In genomic region chr11:102406900-102407833, GRCm38 (mm10) we compare ENCODE assay signal across 8 mouse cellular contexts. TPM values are rescaled to one million over a fixed set of nuclear protein-coding genes. Genes with fewer than 3 reads are reported as not detected.
A peak's percentile ranks its signal among the peaks of the same experiment; 100 is the strongest.
DNase-seq lines count a peak whose midpoint lies in the region; ATAC-seq and TF ChIP-seq lines count a peak whose summit lies in the region.

No protein-coding gene starts in this region.

- H3K36me3 ChIP-seq in G1E (replicated peaks), result peaks cover 41% of the 10 kb centered on the region
- H3K36me3 ChIP-seq in forebrain, embryonic 14.5 days (ENCODE audit: control insufficient read depth, insufficient read depth, low read length), result peaks cover 28% of the 10 kb centered on the region
- peaks cover 27% of the 10 kb centered on the region for H3K36me3 ChIP-seq in lung, embryonic 14.5 days (ENCODE audit: insufficient read depth)

- H3K27ac ChIP-seq in forebrain, embryonic 14.5 days (ENCODE audit: low read depth, low read length), result peak overlapping the region; percentile 56
- peak overlapping the region; percentile 95 for H3K27ac ChIP-seq in layer of hippocampus, adult 2 months
- peak overlapping the region; percentile 95 for H3K27ac ChIP-seq in lung, embryonic 14.5 days (ENCODE audit: low read depth)

- H3K9me3 ChIP-seq in G1E (replicated peaks), result no peaks in the 10 kb centered on the region
- H3K9me3 ChIP-seq in forebrain, embryonic 14.5 days (replicated peaks; ENCODE audit: control insufficient read depth, low read length), result no peaks in the 10 kb centered on the region
- no peaks in the 10 kb centered on the region for H3K9me3 ChIP-seq in lung, embryonic 14.5 days (ENCODE audit: low read depth, low read length)

- 0 out of 2 replicates have a peak, but pooled peaks have one; percentile 18 for ATAC-seq in G1E (ENCODE audit: extremely low read depth, insufficient number of reproducible peaks, low FRiP score, poor library complexity, severe bottlenecking)
- ATAC-seq in forebrain, embryonic 14.5 days, result peak; percentile 72
- ATAC-seq in lung, embryonic 14.5 days (ENCODE audit: insufficient read depth), result peak; percentile 68
- ATAC-seq in neutrophil, adult 5-6 weeks (ENCODE audit: extremely low read depth, insufficient number of reproducible peaks, low FRiP score, poor library complexity, severe bottlenecking), result peak; percentile 53

- H3K4me1 ChIP-seq in G1E (ENCODE audit: insufficient read depth, low read depth, low read length), result peaks cover 54% of the 10 kb centered on the region
- peaks cover 14% of the 10 kb centered on the region for H3K4me1 ChIP-seq in forebrain, embryonic 14.5 days (ENCODE audit: control insufficient read depth, insufficient read depth, low read length)
- H3K4me1 ChIP-seq in lung, embryonic 14.5 days (ENCODE audit: insufficient read depth), result peaks cover 7% of the 10 kb centered on the region; the same call in 1 of the 2 replicates

- WGBS in forebrain, embryonic 14.5 days, result under 1% methylated on average over 66 of the region's 85 CpGs
- under 1% methylated on average over 83 of the region's 85 CpGs for WGBS in lung, embryonic 14.5 days

- peak overlapping the region; percentile 87 for H3K9ac ChIP-seq in forebrain, embryonic 14.5 days (ENCODE audit: low read length)
- H3K9ac ChIP-seq in lung, embryonic 14.5 days, result peak overlapping the region; percentile 85

- peak overlapping the region; percentile 84 for H3K4me3 ChIP-seq in G1E (ENCODE audit: low read depth, low read length)
- peak overlapping the region; percentile 64 for H3K4me3 ChIP-seq in forebrain, embryonic 14.5 days (ENCODE audit: low read depth, low read length)
- peak overlapping the region; percentile 58 for H3K4me3 ChIP-seq in layer of hippocampus, adult 2 months
- peak overlapping the region; percentile 80 for H3K4me3 ChIP-seq in lung, embryonic 14.5 days (ENCODE audit: low read depth, low read length)

- no peak for TF ChIP-seq CTCF in G1E (IDR thresholded peaks at IDR 0.05; ENCODE audit: low read depth, low read length)
- 0 out of 2 replicates have a peak, but pooled peaks have one; percentile 2 for TF ChIP-seq CTCF in layer of hippocampus, adult 2 months (conservative IDR thresholded peaks at IDR 0.05)
- TF ChIP-seq CTCF in lung, embryonic 14.5 days (IDR thresholded peaks at IDR 0.05; ENCODE audit: low read depth), result no peak

- peak overlapping the region; percentile 68 for H3K4me2 ChIP-seq in forebrain, embryonic 14.5 days (ENCODE audit: low read length)
- peak overlapping the region; percentile 96 for H3K4me2 ChIP-seq in lung, embryonic 14.5 days

- no peaks in the 10 kb centered on the region; the same call in none of the 2 replicates for H3K27me3 ChIP-seq in G1E (ENCODE audit: insufficient read depth, low read length)
- no peaks in the 10 kb centered on the region for H3K27me3 ChIP-seq in forebrain, embryonic 14.5 days (replicated peaks; ENCODE audit: control insufficient read depth, insufficient read depth, low read length)
- H3K27me3 ChIP-seq in lung, embryonic 14.5 days (ENCODE audit: insufficient read depth, low read length), result no peaks in the 10 kb centered on the region

- DNase-seq in G1E (ENCODE audit: low spot score), result peak; percentile 94
- DNase-seq in cerebellum, adult 11-12 months, result peak; percentile 92
- DNase-seq in forebrain, embryonic 14.5 days (ENCODE audit: low spot score), result peak; percentile 91
- peak; percentile 98 for DNase-seq in heart, postnatal 14 days
- DNase-seq in layer of hippocampus, adult 2 months (ENCODE audit: low spot score in 2 of 2), result peak; percentile 86 to 89
- peak; percentile 97 for DNase-seq in lung, embryonic 14.5 days
- DNase-seq in testis, postnatal 14 days (ENCODE audit: low spot score), result peak; percentile 91

- intact Hi-C loops in heart, postnatal 14 days (cut with DNase I), result loop anchor here (1.0 kb wide), 1 partner anchor 87 kb away; no protein-coding TSS in a partner anchor

RNA-seq across cellular contexts. Expression of gene Slc25a39, which starts 0.6 kb away (rescaled TPM):
- 205 TPM in 2 replicates for total RNA-seq in G1E (2014; fragmentation: Nextera tagmentation)
- total RNA-seq in G1E (2017), result 55.3 and 55.9 TPM in 2 replicates
- 230 and 231 TPM in 2 replicates for polyA plus RNA-seq in G1E (2012)
- polyA plus RNA-seq in forebrain, embryonic 14.5 days (2014; fragmentation: Nextera tagmentation; extraction: Ambion mirVana), result 145 and 149 TPM in 2 replicates
- total RNA-seq in heart, postnatal 14 days (2021), result 100 to 1,000 TPM; 163 to 176 TPM
- total RNA-seq in layer of hippocampus, adult 2 months (2021), result 10 to 100 TPM; 62.5 to 62.6 TPM
- polyA plus RNA-seq in lung, embryonic 14.5 days (2014; fragmentation: Nextera tagmentation; extraction: Ambion mirVana), result 223 and 244 TPM in 2 replicates
- total RNA-seq in neutrophil, adult 5-6 weeks (2017), result 31.0 and 36.2 TPM in 2 replicates

RNA-seq across cellular contexts. Expression of gene Rundc3a, which starts 14.0 kb away (rescaled TPM):
- total RNA-seq in G1E (2014; fragmentation: Nextera tagmentation), result not detected in 2 replicates
- total RNA-seq in G1E (2017), result 0.16 TPM in 1 of 2 replicates, not detected in the other
- not detected in 2 replicates for polyA plus RNA-seq in G1E (2012)
- polyA plus RNA-seq in forebrain, embryonic 14.5 days (2014; fragmentation: Nextera tagmentation; extraction: Ambion mirVana), result 115 and 125 TPM in 2 replicates
- under 1 TPM in 1 of 2 experiments, not detected in 1; 0.29 TPM for total RNA-seq in heart, postnatal 14 days (2021)
- 100 to 1,000 TPM; 482 to 488 TPM for total RNA-seq in layer of hippocampus, adult 2 months (2021)
- polyA plus RNA-seq in lung, embryonic 14.5 days (2014; fragmentation: Nextera tagmentation; extraction: Ambion mirVana), result 1.1 and 1.3 TPM in 2 replicates
- total RNA-seq in neutrophil, adult 5-6 weeks (2017), result 0.74 and 1.0 TPM in 2 replicates

RNA-seq across cellular contexts. Expression of gene Grn, which starts 22.9 kb away (rescaled TPM):
- total RNA-seq in G1E (2014; fragmentation: Nextera tagmentation) (45.8 and 46.0 TPM in 2 replicates), G1E (2017) (52.4 and 65.8 TPM in 2 replicates)
- 13.2 and 21.1 TPM in 2 replicates for polyA plus RNA-seq in G1E (2012)
- polyA plus RNA-seq in forebrain, embryonic 14.5 days (2014; fragmentation: Nextera tagmentation; extraction: Ambion mirVana), result 28.6 and 38.8 TPM in 2 replicates
- total RNA-seq in heart, postnatal 14 days (2021), result 100 to 1,000 TPM; 130 to 136 TPM
- 10 to 100 TPM; 60.6 to 66.4 TPM for total RNA-seq in layer of hippocampus, adult 2 months (2021)
- 113 and 116 TPM in 2 replicates for polyA plus RNA-seq in lung, embryonic 14.5 days (2014; fragmentation: Nextera tagmentation; extraction: Ambion mirVana)
- total RNA-seq in neutrophil, adult 5-6 weeks (2017), result 44.9 and 45.2 TPM in 2 replicates

RNA-seq across cellular contexts. Expression of gene Fam171a2, which starts 40.3 kb away (rescaled TPM):
- total RNA-seq in G1E (2014; fragmentation: Nextera tagmentation), result not detected in 2 replicates
- 0.05 TPM in 1 of 2 replicates, not detected in the other for total RNA-seq in G1E (2017)
- 0.08 and 0.16 TPM in 2 replicates for polyA plus RNA-seq in G1E (2012)
- 26.0 and 27.8 TPM in 2 replicates for polyA plus RNA-seq in forebrain, embryonic 14.5 days (2014; fragmentation: Nextera tagmentation; extraction: Ambion mirVana)
- 10 to 100 TPM; 10.5 to 11.4 TPM for total RNA-seq in heart, postnatal 14 days (2021)
- 100 to 1,000 TPM in 1 of 2 experiments, 10 to 100 TPM in 1; 92.5 to 102 TPM for total RNA-seq in layer of hippocampus, adult 2 months (2021)
- 7.4 and 8.3 TPM in 2 replicates for polyA plus RNA-seq in lung, embryonic 14.5 days (2014; fragmentation: Nextera tagmentation; extraction: Ambion mirVana)
- total RNA-seq in neutrophil, adult 5-6 weeks (2017), result not detected in 2 replicates

RNA-seq across cellular contexts. Expression of gene Slc4a1, which starts 41.2 kb away (rescaled TPM):
- 5.9 and 596 TPM in 2 replicates for total RNA-seq in G1E (2014; fragmentation: Nextera tagmentation)
- total RNA-seq in G1E (2017), result 1.1 and 1.5 TPM in 2 replicates
- polyA plus RNA-seq in G1E (2012), result 2.3 and 2.9 TPM in 2 replicates
- polyA plus RNA-seq in forebrain, embryonic 14.5 days (2014; fragmentation: Nextera tagmentation; extraction: Ambion mirVana), result 1.8 and 2.1 TPM in 2 replicates
- total RNA-seq in heart, postnatal 14 days (2021), result 10 to 100 TPM; 22.7 to 23.0 TPM
- under 1 TPM; 0.15 to 0.23 TPM for total RNA-seq in layer of hippocampus, adult 2 months (2021)
- polyA plus RNA-seq in lung, embryonic 14.5 days (2014; fragmentation: Nextera tagmentation; extraction: Ambion mirVana), result 6.0 and 6.9 TPM in 2 replicates
- 12.0 and 14.8 TPM in 2 replicates for total RNA-seq in neutrophil, adult 5-6 weeks (2017)

Comparison
In these comparisons a context has a peak if more than half of its experiments do, and no peak if none do; other contexts are left out.
1. Peak in every context shown above with its lines: DNase-seq, ATAC-seq, H3K4me3 ChIP-seq and H3K27ac ChIP-seq.
2. ATAC-seq: peak in every context shown above with its lines; median percentile 72 in forebrain, embryonic 14.5 days; 68 in lung, embryonic 14.5 days; 53 in neutrophil, adult 5-6 weeks; 18 in G1E.
3. RNA of gene Rundc3a, which starts 14.0 kb away (total RNA-seq): 482 to 488 TPM in layer of hippocampus, adult 2 months; 0.74 to 1.0 TPM in neutrophil, adult 5-6 weeks, 0.29 TPM in heart, postnatal 14 days and 0.16 TPM in G1E; every median in the first group is over 100 times any median in the second.